Mouse (Mus musculus): ENCODE measurements around the gene Depdc7. TPM values are rescaled to one million over a fixed set of nuclear protein-coding genes. Genes with fewer than 3 reads are reported as not detected.

Depdc7 gene
- polyA plus RNA-seq, 1 experiment from 2014 or later = 3.6 TPM

GRCm38 (mm10) chr2:104743160-104743559, 482 bp upstream of the Depdc7 start:
- Histone ChIP-seq H3K9ac (ENCODE audit: low read length) (peak overlapping the region; percentile 66; the same call in 1 of the 2 replicates), H3K27me3 (replicated peaks; ENCODE audit: control insufficient read depth, insufficient read depth, low read length) (no peaks in the 10 kb centered on the region), H3K4me1 (ENCODE audit: control insufficient read depth, insufficient read depth, low read length) (peaks cover 19% of the 10 kb centered on the region), H3K9me3 (replicated peaks; ENCODE audit: control insufficient read depth, low read length) (no peaks in the 10 kb centered on the region), H3K36me3 (ENCODE audit: control insufficient read depth, insufficient read depth, low read length) (no peaks in the 10 kb centered on the region), H3K4me2 (ENCODE audit: low read length) (peak overlapping the region; percentile 99), H3K27ac (ENCODE audit: low read depth, low read length) (no peak overlapping the region), H3K4me3 (ENCODE audit: low read depth, low read length) (peak overlapping the region; percentile 70)
- WGBS = 15% methylated on average over 7 of the region's 7 CpGs
- ATAC-seq (no peak), DNase-seq (ENCODE audit: low spot score) (no peak)

- Histone ChIP-seq H3K36me3 (ENCODE audit: control insufficient read depth, insufficient read depth, low read length) (no peaks in the 10 kb centered on the region), H3K4me1 (ENCODE audit: control insufficient read depth, insufficient read depth, low read length) (peaks cover 19% of the 10 kb centered on the region), H3K9me3 (replicated peaks; ENCODE audit: control insufficient read depth, low read length) (no peaks in the 10 kb centered on the region), H3K4me3 (ENCODE audit: low read depth, low read length) (peak overlapping the region; percentile 70), H3K27ac (ENCODE audit: low read depth, low read length) (no peak overlapping the region), H3K27me3 (replicated peaks; ENCODE audit: control insufficient read depth, insufficient read depth, low read length) (no peaks in the 10 kb centered on the region), H3K4me2 (ENCODE audit: low read length) (peak overlapping the region; percentile 99), H3K9ac (ENCODE audit: low read length) (peak overlapping the region; percentile 66)
- DNase-seq (ENCODE audit: low spot score) (peak; percentile 25), ATAC-seq (peak; percentile 26)
- 3% methylated on average over 45 of the region's 46 CpGs for WGBS
Observed at GRCm38 (mm10) chr2:104741896-104742740, 560 bp downstream of the Depdc7 start.

GRCm38 (mm10) chr2:104741015-104741758, 1.5 kb downstream of the Depdc7 start:
- peak; percentile 65 for DNase-seq (ENCODE audit: low spot score)
- peak overlapping the region; percentile 99 for H3K4me2 ChIP-seq (ENCODE audit: low read length)
- 0 out of 2 replicates have a peak overlapping the region, but pooled peaks have one; percentile 0 for H3K4me3 ChIP-seq (ENCODE audit: low read depth, low read length)

GRCm38 (mm10) chr2:104740248-104740949, 2.3 kb downstream of the Depdc7 start:
- H3K27me3 ChIP-seq (replicated peaks; ENCODE audit: control insufficient read depth, insufficient read depth, low read length) = no peaks in the 10 kb centered on the region
- peak overlapping the region; percentile 99; the same call in 1 of the 2 replicates for H3K4me2 ChIP-seq (ENCODE audit: low read length)
- H3K9me3 ChIP-seq (replicated peaks; ENCODE audit: control insufficient read depth, low read length) = no peaks in the 10 kb centered on the region
- WGBS = 43% methylated on average over 7 of the region's 7 CpGs
- DNase-seq (ENCODE audit: low spot score) (no peak), ATAC-seq (no peak)
- H3K4me3 ChIP-seq (ENCODE audit: low read depth, low read length) = 0 out of 2 replicates have a peak overlapping the region, but pooled peaks have one; percentile 0
- H3K4me1 ChIP-seq (ENCODE audit: control insufficient read depth, insufficient read depth, low read length) = peaks cover 19% of the 10 kb centered on the region
- no peak overlapping the region for H3K9ac ChIP-seq (ENCODE audit: low read length)
- no peak overlapping the region for H3K27ac ChIP-seq (ENCODE audit: low read depth, low read length)
- H3K36me3 ChIP-seq (ENCODE audit: control insufficient read depth, insufficient read depth, low read length) = no peaks in the 10 kb centered on the region

More at GRCm38 (mm10) chr2:104741015-104741758, 1.5 kb downstream of the Depdc7 start:
- H3K9me3 ChIP-seq (replicated peaks; ENCODE audit: control insufficient read depth, low read length) = no peaks in the 10 kb centered on the region
- H3K27ac ChIP-seq (ENCODE audit: low read depth, low read length) = no peak overlapping the region
- WGBS = 12% methylated on average over 7 of the region's 7 CpGs
- H3K9ac ChIP-seq (ENCODE audit: low read length) = no peak overlapping the region; the same call in 1 of the 2 replicates
- H3K4me1 ChIP-seq (ENCODE audit: control insufficient read depth, insufficient read depth, low read length) = peaks cover 19% of the 10 kb centered on the region
- no peaks in the 10 kb centered on the region for H3K27me3 ChIP-seq (replicated peaks; ENCODE audit: control insufficient read depth, insufficient read depth, low read length)
- H3K36me3 ChIP-seq (ENCODE audit: control insufficient read depth, insufficient read depth, low read length) = no peaks in the 10 kb centered on the region
- ATAC-seq = peak; percentile 60

DNA sequence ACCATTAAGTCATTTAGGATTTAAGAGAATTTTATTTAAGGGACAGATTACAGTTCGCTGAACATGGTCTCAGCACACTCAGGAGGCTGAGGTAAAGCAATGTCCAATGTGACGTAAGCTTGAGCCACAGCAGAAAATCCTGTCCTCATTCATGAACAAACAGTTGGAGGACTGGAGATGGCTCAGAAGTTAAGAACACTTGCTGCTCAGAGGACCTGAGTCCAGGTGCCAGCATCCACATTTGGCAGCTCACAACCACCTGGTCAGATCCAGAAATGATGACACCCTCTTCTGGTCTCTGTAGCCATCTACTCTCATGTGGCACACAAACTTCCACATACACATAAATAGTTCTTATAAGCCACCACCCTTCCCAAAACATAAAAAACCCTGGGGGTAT, 3.0 kb downstream of the Depdc7 start:
- WGBS = 97% methylated on average over 2 of the region's 2 CpGs
- no peaks in the 10 kb centered on the region for H3K36me3 ChIP-seq (ENCODE audit: control insufficient read depth, insufficient read depth, low read length)
- no peak for ATAC-seq
- no peaks in the 10 kb centered on the region for H3K27me3 ChIP-seq (replicated peaks; ENCODE audit: control insufficient read depth, insufficient read depth, low read length)
- H3K4me3 ChIP-seq (ENCODE audit: low read depth, low read length) = no peak overlapping the region
- no peaks in the 10 kb centered on the region for H3K9me3 ChIP-seq (replicated peaks; ENCODE audit: control insufficient read depth, low read length)
- no peak overlapping the region for H3K4me2 ChIP-seq (ENCODE audit: low read length)
- H3K4me1 ChIP-seq (ENCODE audit: control insufficient read depth, insufficient read depth, low read length) = peaks cover 19% of the 10 kb centered on the region
- H3K27ac ChIP-seq (ENCODE audit: low read depth, low read length) = no peak overlapping the region
- DNase-seq (ENCODE audit: low spot score) = no peak
- no peak overlapping the region for H3K9ac ChIP-seq (ENCODE audit: low read length)

- Histone ChIP-seq H3K27ac (ENCODE audit: low read depth, low read length) (no peak overlapping the region), H3K36me3 (ENCODE audit: control insufficient read depth, insufficient read depth, low read length) (no peaks in the 10 kb centered on the region), H3K27me3 (replicated peaks; ENCODE audit: control insufficient read depth, insufficient read depth, low read length) (no peaks in the 10 kb centered on the region), H3K9me3 (replicated peaks; ENCODE audit: control insufficient read depth, low read length) (no peaks in the 10 kb centered on the region), H3K4me2 (ENCODE audit: low read length) (no peak overlapping the region), H3K4me1 (ENCODE audit: control insufficient read depth, insufficient read depth, low read length) (peaks cover 4% of the 10 kb centered on the region; the same call in 1 of the 2 replicates), H3K4me3 (ENCODE audit: low read depth, low read length) (no peak overlapping the region), H3K9ac (ENCODE audit: low read length) (no peak overlapping the region)
- WGBS = 63% methylated on average over 7 of the region's 7 CpGs
- DNase-seq (ENCODE audit: low spot score) = peak; percentile 40
- ATAC-seq = no peak
Observed at GRCm38 (mm10) chr2:104736241-104736640, 6.4 kb downstream of the Depdc7 start.

- Histone ChIP-seq H3K9ac (ENCODE audit: low read length) (no peak overlapping the region), H3K27me3 (replicated peaks; ENCODE audit: control insufficient read depth, insufficient read depth, low read length) (no peaks in the 10 kb centered on the region), H3K4me3 (ENCODE audit: low read depth, low read length) (no peak overlapping the region), H3K27ac (ENCODE audit: low read depth, low read length) (no peak overlapping the region), H3K9me3 (replicated peaks; ENCODE audit: control insufficient read depth, low read length) (no peaks in the 10 kb centered on the region), H3K4me1 (ENCODE audit: control insufficient read depth, insufficient read depth, low read length) (no peaks in the 10 kb centered on the region), H3K4me2 (ENCODE audit: low read length) (no peak overlapping the region), H3K36me3 (ENCODE audit: control insufficient read depth, insufficient read depth, low read length) (no peaks in the 10 kb centered on the region)
- DNase-seq (ENCODE audit: low spot score) (peak; percentile 37), ATAC-seq (no peak)
- WGBS = 53% methylated on average over 7 of the region's 7 CpGs
Observed at GRCm38 (mm10) chr2:104732562-104733256, 10.0 kb downstream of the Depdc7 start.

DNA sequence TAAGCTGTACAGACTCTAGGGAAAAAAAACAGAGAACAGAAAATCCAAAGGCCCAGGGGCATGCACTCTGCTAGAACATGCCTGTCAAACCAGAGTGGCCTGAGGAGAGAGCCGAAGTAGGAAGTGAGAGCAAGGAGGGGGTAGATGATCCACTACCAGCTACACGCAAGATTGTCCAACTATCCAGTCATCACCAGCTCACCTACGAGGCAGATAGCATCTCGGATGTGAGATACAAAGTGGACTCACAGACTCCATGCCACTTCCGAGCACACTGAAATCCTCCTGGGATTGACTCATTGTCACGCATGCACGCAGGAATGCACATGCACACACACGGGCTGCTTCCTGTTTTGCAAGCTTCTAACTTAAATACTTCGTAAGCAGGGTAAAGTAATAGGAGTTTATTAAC, 10.6 kb downstream of the Depdc7 start:
- Histone ChIP-seq H3K9ac (ENCODE audit: low read length) (no peak overlapping the region), H3K27ac (ENCODE audit: low read depth, low read length) (no peak overlapping the region), H3K4me1 (ENCODE audit: control insufficient read depth, insufficient read depth, low read length) (no peaks in the 10 kb centered on the region), H3K4me3 (ENCODE audit: low read depth, low read length) (no peak overlapping the region), H3K36me3 (ENCODE audit: control insufficient read depth, insufficient read depth, low read length) (no peaks in the 10 kb centered on the region), H3K9me3 (replicated peaks; ENCODE audit: control insufficient read depth, low read length) (no peaks in the 10 kb centered on the region), H3K27me3 (replicated peaks; ENCODE audit: control insufficient read depth, insufficient read depth, low read length) (no peaks in the 10 kb centered on the region), H3K4me2 (ENCODE audit: low read length) (no peak overlapping the region)
- ATAC-seq (no peak), DNase-seq (ENCODE audit: low spot score) (no peak)
- 91% methylated on average over 9 of the region's 9 CpGs for WGBS
